Mouse (Mus musculus) ES-E14 (cell line): ENCODE results near the gene Trim17. TPM values are rescaled to one million over a fixed set of nuclear protein-coding genes. Genes with fewer than 3 reads are reported as not detected.

ENCODE experiments used
- DNase-seq: peaks from one replicate; pipeline ENCODE4 v3.0.0-alpha.2; 2013; ENCODE audit warnings: low read depth, low spot score
- H3K27ac ChIP-seq: 2 replicates; pipeline ENCODE4 v1.5.1; 2012; ENCODE audit warnings: low read depth, mild to moderate bottlenecking, low read length, moderate library complexity, mixed read lengths; ENCODE audit not compliant: poor library complexity, insufficient read depth, severe bottlenecking
- H3K36me3 ChIP-seq: 2 replicates; pipeline ENCODE4 v1.6.1; 2012; ENCODE audit warnings: mild to moderate bottlenecking, low read length, moderate library complexity, mixed read lengths; ENCODE audit not compliant: control insufficient read depth, poor library complexity, insufficient read depth, severe bottlenecking
- H3K4me1 ChIP-seq, 2 experiments: fragments of 150-350 bp in 1 of 2; sonication (generic) in 1 of 2; 2 replicates each; pipeline ENCODE4 v1.6.1; 2012; ENCODE audit warnings: low read length in 2 of 2, mild to moderate bottlenecking in 1 of 2, mixed read lengths in 1 of 2; ENCODE audit not compliant: control insufficient read depth in 2 of 2, insufficient read depth in 2 of 2, poor library complexity in 1 of 2
- H3K4me3 ChIP-seq, 2 experiments: fragments of 150-350 bp in 1 of 2; sonication (generic) in 1 of 2; 2 replicates each; pipeline ENCODE4 v1.5.1; 2012; ENCODE audit warnings: low read length in 2 of 2, low read depth in 1 of 2, mild to moderate bottlenecking in 1 of 2, mixed read lengths in 1 of 2; ENCODE audit not compliant: insufficient read depth in 1 of 2, poor library complexity in 1 of 2, severe bottlenecking in 1 of 2
- H3K9ac ChIP-seq: 2 replicates; pipeline ENCODE4 v1.6.1; 2012; ENCODE audit warnings: low read depth, mild to moderate bottlenecking, low read length, mixed read lengths; ENCODE audit not compliant: poor library complexity, insufficient read depth, severe bottlenecking
- H3K9me3 ChIP-seq: fragments of 150-350 bp; sonication (generic); 2 replicates; pipeline ENCODE4 v1.6.1; 2012; ENCODE audit warnings: low read depth, mild to moderate bottlenecking, low read length; ENCODE audit not compliant: control insufficient read depth, insufficient read depth
- CHD2 ChIP-seq: IDR thresholded peaks from 2 replicates; pipeline ENCODE4 v1.6.1; 2014; ENCODE audit warnings: mild to moderate bottlenecking, low read depth, low read length, inconsistent platforms
- HCFC1 ChIP-seq: IDR thresholded peaks from 2 replicates; pipeline ENCODE4 v1.6.1; 2012; ENCODE audit warnings: low read length, inconsistent platforms, borderline replicate concordance; ENCODE audit not compliant: insufficient read depth
- MAFK ChIP-seq: IDR thresholded peaks from 2 replicates; pipeline ENCODE4 v1.6.1; 2014; ENCODE audit warnings: mild to moderate bottlenecking, low read depth, low read length, inconsistent platforms; ENCODE audit not compliant: insufficient read depth
- ZC3H11A ChIP-seq: IDR thresholded peaks from 2 replicates; pipeline ENCODE4 v1.6.1; 2012; ENCODE audit warnings: low read depth, mild to moderate bottlenecking, inconsistent platforms, low read length, borderline replicate concordance
- ZNF384 ChIP-seq: IDR thresholded peaks from 2 replicates; pipeline ENCODE4 v1.6.1; 2012; ENCODE audit warnings: low read depth, low read length, inconsistent platforms
- in situ Hi-C, 2 experiments: fragments of 600-800 bp; cut with MboI; formaldehyde crosslinking; loops; one replicate each; pipeline ENCODE4 v1.15.1; 2025; ENCODE audit warnings: low sequenced_read_pairs in 2 of 2, inconsistent platforms in 1 of 2; ENCODE audit not compliant: unreplicated experiment in 2 of 2
- total RNA-seq: library from RNA; depleted of rRNA; stranded (reverse); fragments of 300-350 nt; gene quantifications from 2 replicates; pipeline ENCODE4 v1.2.3, GENCODE M21; 2012

The Trim17 gene
- total RNA-seq, 1 experiment: 0.40 TPM

DNA sequence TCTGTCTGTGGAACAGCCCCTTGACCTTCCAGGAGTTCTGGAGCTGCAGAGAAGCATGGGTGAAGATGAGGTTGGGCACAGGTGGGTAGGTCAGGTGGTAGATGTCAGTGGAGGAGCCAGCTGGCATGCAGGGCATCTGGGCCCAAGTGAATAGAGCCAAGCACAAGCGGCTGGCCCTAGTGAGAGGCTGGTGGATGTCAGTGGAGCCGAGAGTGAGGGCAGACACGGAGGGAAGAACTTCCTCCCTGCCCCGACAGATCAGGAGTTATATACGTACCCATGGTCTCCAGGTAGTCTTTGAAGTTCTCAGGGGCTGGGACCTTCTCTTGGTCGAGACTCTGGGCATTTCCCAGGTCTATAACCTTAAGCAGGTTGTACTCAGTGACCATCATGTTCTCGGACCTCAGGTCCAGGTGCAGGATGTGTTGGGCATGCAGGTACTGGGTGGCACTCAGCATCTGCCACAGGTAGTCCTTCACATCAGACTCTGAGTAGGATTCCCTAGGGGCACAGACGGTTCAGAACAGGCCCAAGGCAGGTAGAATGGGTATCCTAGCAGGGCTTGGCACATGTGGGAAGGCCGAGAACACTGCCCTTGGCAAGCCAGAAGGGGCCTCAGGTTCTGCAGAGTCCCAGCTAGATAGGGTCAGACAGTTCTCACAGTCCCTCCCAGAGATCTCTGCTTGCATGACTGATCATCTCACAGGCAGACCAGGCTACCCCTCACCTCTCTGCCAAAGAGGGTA lies 40.7 kb downstream of the Trim17 start:
- no peak overlapping the region for H3K9ac ChIP-seq
- H3K4me3 ChIP-seq: no peak overlapping the region
- no peaks in the 10 kb centered on the region for H3K36me3 ChIP-seq
- no peak for TF ChIP-seq CHD2
- no peak for TF ChIP-seq HCFC1
- TF ChIP-seq ZC3H11A: no peak
- TF ChIP-seq MAFK: no peak
- TF ChIP-seq ZNF384: no peak
- DNase-seq: no peak
- in situ Hi-C loops: no loop called here
- H3K4me1 ChIP-seq: no peaks in the 10 kb centered on the region; a peak in 1 of 4 replicates
- no peak overlapping the region for H3K27ac ChIP-seq
- no peaks in the 10 kb centered on the region for H3K9me3 ChIP-seq

DNA sequence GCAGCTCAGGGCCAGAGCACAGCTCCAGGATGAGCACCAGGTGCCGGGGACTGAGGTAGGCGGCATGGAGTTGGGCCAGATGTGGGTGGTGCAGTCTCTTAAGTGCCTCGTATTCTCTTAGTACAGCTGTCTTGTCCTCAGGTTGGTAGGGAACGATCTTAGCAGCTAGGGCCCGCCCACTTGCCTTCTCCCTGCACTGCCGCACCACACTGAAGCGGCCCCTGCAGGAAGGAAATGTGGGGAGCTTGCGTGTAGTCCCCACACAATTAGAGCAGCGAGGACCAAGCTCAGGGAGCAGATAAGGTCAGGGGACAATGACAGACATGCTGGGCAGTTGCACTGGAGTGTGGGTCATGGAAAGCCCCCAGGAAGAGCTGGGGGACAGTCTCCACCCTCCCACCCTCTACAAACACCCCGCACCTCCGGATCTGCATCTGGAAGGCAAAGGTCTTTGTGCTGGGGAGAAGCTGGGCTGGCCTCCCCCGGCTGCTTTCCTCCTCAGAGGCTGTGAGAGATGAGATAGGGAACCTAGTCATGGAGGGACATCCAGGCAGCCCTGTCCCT lies 41.4 kb downstream of the Trim17 start:
- TF ChIP-seq ZNF384 (no peak), CHD2 (no peak), HCFC1 (no peak)
- in situ Hi-C loops: no loop called here
- H3K4me3 ChIP-seq: no peak overlapping the region
- no peaks in the 10 kb centered on the region for H3K9me3 ChIP-seq
- H3K9ac ChIP-seq: no peak overlapping the region
- H3K27ac ChIP-seq: no peak overlapping the region
- no peaks in the 10 kb centered on the region; a peak in 1 of 4 replicates for H3K4me1 ChIP-seq
- H3K36me3 ChIP-seq: no peaks in the 10 kb centered on the region
- no peak for DNase-seq

DNA sequence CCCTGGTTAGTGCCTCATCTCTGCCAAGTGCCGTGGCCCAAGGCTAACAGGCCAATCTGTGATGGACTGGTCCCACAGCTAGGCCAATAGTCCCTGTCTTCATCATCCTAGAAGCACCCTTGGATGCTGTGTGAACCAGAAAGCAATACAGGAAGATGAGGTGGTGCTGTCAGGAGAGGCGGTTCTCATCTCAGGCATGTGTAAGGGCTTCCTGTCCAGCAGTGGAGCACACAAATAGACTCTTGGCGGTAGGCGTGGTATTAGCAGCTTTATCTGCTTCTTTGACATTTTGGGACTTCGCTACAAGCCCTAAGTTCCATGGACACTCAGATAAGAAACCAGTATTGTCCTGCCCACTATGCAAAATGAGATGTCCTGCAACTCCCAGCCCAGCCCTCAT lies 43.1 kb downstream of the Trim17 start:
- no peak overlapping the region for H3K27ac ChIP-seq
- TF ChIP-seq MAFK: no peak
- no peak for TF ChIP-seq ZC3H11A
- TF ChIP-seq CHD2: no peak
- no peak for TF ChIP-seq HCFC1
- TF ChIP-seq ZNF384: no peak
- H3K9ac ChIP-seq: no peak overlapping the region
- H3K4me3 ChIP-seq: no peak overlapping the region
- in situ Hi-C loops: no loop called here
- no peaks in the 10 kb centered on the region for H3K36me3 ChIP-seq
- DNase-seq: no peak
- no peaks in the 10 kb centered on the region; a peak in 1 of 4 replicates for H3K4me1 ChIP-seq
- H3K9me3 ChIP-seq: no peaks in the 10 kb centered on the region

DNA sequence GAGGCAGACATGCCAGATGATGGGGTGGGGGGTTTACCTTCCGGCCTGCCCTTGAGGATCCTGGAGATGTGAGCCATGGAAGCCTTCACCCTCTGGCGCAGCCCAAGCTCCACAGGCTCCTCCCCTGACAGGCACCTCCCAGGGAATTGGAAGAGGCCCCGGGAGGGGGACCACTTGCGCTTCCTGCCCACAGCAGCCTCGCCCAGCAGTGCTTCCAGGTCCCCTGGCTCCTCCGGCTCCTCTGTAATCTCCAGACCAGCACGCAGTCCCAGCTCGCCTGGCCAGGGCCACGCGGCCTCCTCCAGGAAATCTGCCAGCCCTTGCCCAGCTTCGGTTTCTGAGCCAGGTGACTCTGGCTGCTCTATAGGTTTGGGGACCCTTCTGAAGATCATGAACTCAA lies 44.7 kb downstream of the Trim17 start:
- H3K27ac ChIP-seq: no peak overlapping the region

DNA sequence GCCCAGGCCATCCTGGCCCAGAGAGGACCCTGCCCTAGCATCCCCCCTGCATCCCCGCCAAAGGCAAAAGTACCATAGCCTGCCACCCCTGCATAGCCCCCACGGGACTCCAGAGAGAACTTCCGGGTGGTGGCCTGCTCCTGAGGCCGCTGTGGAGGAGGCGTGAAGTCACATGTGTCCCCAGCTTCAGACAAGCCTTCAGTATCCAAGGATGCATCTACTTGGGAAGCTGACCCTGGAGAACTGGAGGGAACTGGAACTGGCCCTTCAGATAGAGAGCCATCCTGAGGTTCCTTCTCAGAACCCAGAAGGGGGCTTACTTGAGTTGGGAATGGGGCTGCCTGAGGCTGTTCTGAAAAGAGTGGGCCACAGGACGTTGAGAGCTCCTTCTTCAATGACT lies 45.3 kb downstream of the Trim17 start:
- Histone ChIP-seq H3K4me3 (no peak overlapping the region), H3K36me3 (no peaks in the 10 kb centered on the region), H3K9ac (no peak overlapping the region), H3K9me3 (no peaks in the 10 kb centered on the region), H3K4me1 (no peaks in the 10 kb centered on the region; a peak in 1 of 4 replicates), H3K27ac (no peak overlapping the region)
- no peak for DNase-seq
- in situ Hi-C loops: no loop called here
- TF ChIP-seq ZNF384: no peak
- TF ChIP-seq ZC3H11A: no peak

More for the DNA sequence above, 44.7 kb downstream of the Trim17 start:
- H3K36me3 ChIP-seq: no peaks in the 10 kb centered on the region
- in situ Hi-C loops: no loop called here
- no peaks in the 10 kb centered on the region; a peak in 1 of 4 replicates for H3K4me1 ChIP-seq
- no peak overlapping the region for H3K4me3 ChIP-seq
- TF ChIP-seq ZNF384 (no peak), CHD2 (no peak), MAFK (no peak)
- no peak overlapping the region for H3K9ac ChIP-seq
- no peaks in the 10 kb centered on the region for H3K9me3 ChIP-seq
- no peak for DNase-seq
